Mouse (Mus musculus): ENCODE measurements at regions not wholly inside any gene's neighbourhood (a gene's known extent, or its start where the extent isn't known, plus 50 kb on each side); places are given as distances from the start of the nearest gene placed in this dataset.

DNA sequence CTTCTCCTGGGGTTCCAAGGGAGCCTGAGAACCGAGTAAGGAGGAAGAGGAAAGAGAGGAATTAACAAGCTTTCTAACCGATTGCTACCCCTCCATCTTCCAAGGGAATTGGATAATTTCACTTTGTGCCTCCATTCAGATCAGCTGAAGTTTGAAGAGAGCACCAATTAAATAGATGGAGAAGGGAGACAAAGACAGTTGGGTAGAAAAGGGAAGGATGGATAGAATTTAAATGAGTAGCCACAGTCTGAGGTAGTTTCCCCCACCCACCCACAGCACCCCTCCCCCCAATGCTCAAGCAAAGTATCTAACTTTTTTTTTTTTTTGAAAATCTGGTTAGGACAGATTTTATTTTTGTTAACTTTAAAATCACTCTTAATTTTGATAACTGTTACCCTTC lies 87.2 kb upstream of the Slc7a11 start:
- DNase-seq (ENCODE audit: low spot score): no peak

- no peak for DNase-seq (ENCODE audit: low spot score)
These were observed 80.6 kb upstream of the Slc7a11 start for GRCm38 (mm10) chr3:50524006-50524405.

- no peak for DNase-seq (ENCODE audit: low spot score)
These were observed 63.8 kb upstream of the Slc7a11 start for GRCm38 (mm10) chr3:50507211-50507610.

Measured in urinary bladder, postnatal 14 days (tissue).